Mouse (Mus musculus) embryonic facial prominence, embryonic 12.5 days (tissue): ENCODE data around the gene Gm3448. TPM values are rescaled to one million over a fixed set of nuclear protein-coding genes. Genes with fewer than 3 reads are reported as not detected.
"Not testable (repeated sequence)": the region's sequence is repeated elsewhere in the genome, so short reads cannot be mapped to it uniquely, and the experiment has no call there.

Source experiments
- ATAC-seq: fragments of 200-750 bp; cut with Nextera tagmentation; 2 replicates; pipeline ENCODE4 v1.8.0; 2017; ENCODE audit not compliant: insufficient number of reproducible peaks, insufficient read depth, low FRiP score, low TSS enrichment
- H3K27ac ChIP-seq: fragments of 300-500 bp; sonication (generic); 2 replicates; pipeline ENCODE4 v1.5.1; 2016; ENCODE audit warnings: mild to moderate bottlenecking
- H3K27me3 ChIP-seq: fragments of 300-500 bp; sonication (generic); 2 replicates; pipeline ENCODE4 v1.6.1; 2016; ENCODE audit warnings: mild to moderate bottlenecking, moderate library complexity
- H3K36me3 ChIP-seq: fragments of 300-500 bp; sonication (generic); 2 replicates; pipeline ENCODE4 v1.6.1; 2016; ENCODE audit warnings: mild to moderate bottlenecking
- H3K4me1 ChIP-seq: fragments of 300-500 bp; sonication (generic); 2 replicates; pipeline ENCODE4 v1.6.1; 2016
- H3K4me2 ChIP-seq: fragments of 300-500 bp; sonication (generic); replicated peaks from 2 replicates; pipeline ENCODE4 v1.6.1; 2016; ENCODE audit warnings: mild to moderate bottlenecking, moderate library complexity
- H3K4me3 ChIP-seq: fragments of 300-500 bp; sonication (generic); 2 replicates; pipeline ENCODE4 v1.5.1; 2016; ENCODE audit warnings: mild to moderate bottlenecking
- H3K9ac ChIP-seq: fragments of 300-500 bp; sonication (generic); 2 replicates; pipeline ENCODE4 v1.6.1; 2016; ENCODE audit warnings: mild to moderate bottlenecking, moderate library complexity
- H3K9me3 ChIP-seq: fragments of 300-500 bp; sonication (generic); 2 replicates; pipeline ENCODE4 v1.6.1; 2016; ENCODE audit warnings: mild to moderate bottlenecking, moderate library complexity
- WGBS: fragments of 180-500 bp; shearing (Covaris S2); methylation state at CpG from one replicate; pipeline ENCODE4 v1.1.7; 2016; 5-methylcytosine and 5-hydroxymethylcytosine counted together
- polyA plus RNA-seq: library from polyadenylated mRNA; unstranded; fragments of >200 nt; fragmentation: Nextera tagmentation; extraction: Ambion mirVana; gene quantifications from 2 replicates; pipeline ENCODE4 v1.2.1, GENCODE M21; 2016

Gm3448 gene
- 4.4 and 4.8 TPM in 2 replicates for polyA plus RNA-seq

DNA sequence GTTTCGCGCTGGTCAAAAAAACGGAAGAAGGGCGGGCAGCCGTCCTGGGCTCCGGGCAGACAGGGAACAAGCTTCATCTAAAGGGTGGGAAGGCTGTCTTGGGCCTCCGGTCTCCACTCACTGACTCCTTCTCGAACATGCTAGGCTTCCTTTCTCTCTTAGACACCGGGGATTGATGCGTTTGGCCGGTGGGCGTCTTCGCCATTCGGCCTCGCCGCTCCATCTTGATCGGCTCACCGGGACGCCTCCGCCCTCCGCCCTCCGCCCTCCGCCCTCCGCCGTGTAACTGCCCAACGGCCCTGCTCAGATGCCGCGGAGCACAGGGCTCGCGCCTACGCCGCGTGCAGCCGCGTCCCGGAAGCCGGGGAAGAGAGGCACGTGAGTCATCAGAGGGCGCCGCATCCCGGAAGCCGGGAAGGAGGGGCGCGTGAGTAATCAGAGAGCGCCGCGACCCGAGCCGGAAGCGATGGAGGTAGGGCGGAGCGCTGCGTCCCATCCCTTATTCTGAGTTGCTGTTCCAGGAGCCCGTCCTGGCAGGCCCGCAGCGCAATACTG lies at the start of gene Gm3448, which contains the start of the genes Ermard and Tcte3:
TSS of gene Gm3448 (minus strand) at position 363 of the 555 bp plus-strand sequence.
TSS of gene Ermard (plus strand) at position 34 of the 555 bp plus-strand sequence.
TSS of gene Tcte3 (minus strand) at position 314 of the 555 bp plus-strand sequence.
- not testable (repeated sequence) for H3K27me3 ChIP-seq, H3K4me1 ChIP-seq, H3K27ac ChIP-seq, H3K36me3 ChIP-seq, H3K4me2 ChIP-seq, H3K9me3 ChIP-seq, H3K9ac ChIP-seq
- WGBS: 0% methylated on average over 11 of the region's 56 CpGs
- peak within 1 kb of the TSS; percentile 20; the same call in 1 of the 2 replicates for H3K4me3 ChIP-seq
- peak; percentile 97 for ATAC-seq

DNA sequence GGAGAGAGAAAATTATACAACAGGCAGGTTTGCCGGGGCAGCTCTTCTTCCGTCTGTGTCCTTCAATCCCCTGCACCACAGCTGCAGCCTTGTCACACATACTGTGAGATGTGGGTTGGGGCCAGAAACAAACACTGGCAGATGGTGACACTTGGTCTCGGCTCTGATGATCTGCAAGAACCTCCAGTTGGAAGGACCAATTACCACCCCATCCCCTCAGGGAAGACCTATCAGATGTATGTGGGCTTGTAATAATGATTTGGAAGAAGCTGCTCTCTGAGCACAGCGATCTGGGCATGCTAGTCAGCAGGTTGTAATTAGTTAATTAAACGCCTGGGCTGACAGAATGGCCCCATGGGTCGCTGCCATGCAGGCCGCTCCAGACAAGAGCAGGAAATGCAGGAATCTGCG lies 47.3 kb upstream of the Gm3448 start:
- WGBS: 7% methylated on average over 8 of the region's 8 CpGs
- no peaks in the 10 kb centered on the region for H3K9me3 ChIP-seq
- no peak for ATAC-seq
- H3K4me1 ChIP-seq: peaks cover 14% of the 10 kb centered on the region
- H3K36me3 ChIP-seq: no peaks in the 10 kb centered on the region
- H3K4me2 ChIP-seq: 0 out of 2 replicates have a peak overlapping the region, but pooled peaks have one; percentile 11
- H3K27ac ChIP-seq: no peak overlapping the region
- no peak overlapping the region for H3K9ac ChIP-seq
- H3K4me3 ChIP-seq: no peak overlapping the region
- no peaks in the 10 kb centered on the region for H3K27me3 ChIP-seq

DNA sequence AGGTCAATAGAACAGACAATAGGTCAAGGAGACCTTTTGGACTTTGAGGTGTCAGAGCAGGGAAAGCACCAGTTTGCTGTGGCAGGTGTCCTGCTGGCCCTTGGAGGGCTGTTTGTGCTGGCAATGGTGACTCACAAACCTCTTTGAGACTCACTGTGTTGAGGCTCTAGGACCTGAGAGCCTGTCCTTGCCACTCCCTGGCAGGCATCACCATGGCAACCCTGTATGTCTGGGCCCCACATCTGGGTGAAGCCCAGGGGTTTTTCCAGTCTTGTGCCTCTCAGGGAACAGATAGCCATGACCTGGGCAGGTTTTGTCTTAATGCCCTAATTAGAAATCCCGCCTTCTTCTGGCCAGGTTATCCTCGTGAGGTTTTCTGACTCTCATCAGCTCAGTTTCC lies 46.8 kb upstream of the Gm3448 start:
- WGBS: 17% methylated on average over 2 of the region's 2 CpGs
- Histone ChIP-seq H3K27ac (no peak overlapping the region), H3K27me3 (no peaks in the 10 kb centered on the region), H3K9me3 (no peaks in the 10 kb centered on the region), H3K4me2 (no peak overlapping the region), H3K9ac (no peak overlapping the region), H3K4me1 (peaks cover 14% of the 10 kb centered on the region), H3K4me3 (no peak overlapping the region), H3K36me3 (no peaks in the 10 kb centered on the region)
- no peak for ATAC-seq

DNA sequence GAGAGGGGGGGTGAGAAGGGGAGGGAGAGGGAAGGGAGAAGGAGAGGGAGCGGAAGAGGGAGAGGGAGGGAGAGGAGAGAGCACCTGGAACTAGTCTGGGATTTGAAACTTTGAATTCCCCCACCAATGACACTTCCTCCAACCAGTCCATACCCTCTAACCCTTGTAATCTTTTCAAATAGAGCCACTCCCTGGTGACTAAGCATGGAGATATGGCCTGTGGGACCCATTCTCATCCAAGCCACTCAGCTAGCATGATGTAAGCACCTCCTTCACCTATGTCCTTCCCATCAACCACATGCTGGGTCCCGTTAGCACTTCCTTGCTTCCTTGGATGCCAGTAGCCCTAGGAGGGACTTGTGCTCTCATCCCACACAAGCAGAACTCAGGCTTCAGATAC lies 43.7 kb upstream of the Gm3448 start:
- peaks cover 14% of the 10 kb centered on the region for H3K4me1 ChIP-seq
- no peaks in the 10 kb centered on the region for H3K9me3 ChIP-seq
- H3K27ac ChIP-seq: no peak overlapping the region
- no peak overlapping the region for H3K9ac ChIP-seq
- H3K4me2 ChIP-seq: no peak overlapping the region
- H3K4me3 ChIP-seq: no peak overlapping the region
- no peaks in the 10 kb centered on the region for H3K27me3 ChIP-seq
- 70% methylated on average over 2 of the region's 2 CpGs for WGBS
- ATAC-seq: no peak
- H3K36me3 ChIP-seq: no peaks in the 10 kb centered on the region

DNA sequence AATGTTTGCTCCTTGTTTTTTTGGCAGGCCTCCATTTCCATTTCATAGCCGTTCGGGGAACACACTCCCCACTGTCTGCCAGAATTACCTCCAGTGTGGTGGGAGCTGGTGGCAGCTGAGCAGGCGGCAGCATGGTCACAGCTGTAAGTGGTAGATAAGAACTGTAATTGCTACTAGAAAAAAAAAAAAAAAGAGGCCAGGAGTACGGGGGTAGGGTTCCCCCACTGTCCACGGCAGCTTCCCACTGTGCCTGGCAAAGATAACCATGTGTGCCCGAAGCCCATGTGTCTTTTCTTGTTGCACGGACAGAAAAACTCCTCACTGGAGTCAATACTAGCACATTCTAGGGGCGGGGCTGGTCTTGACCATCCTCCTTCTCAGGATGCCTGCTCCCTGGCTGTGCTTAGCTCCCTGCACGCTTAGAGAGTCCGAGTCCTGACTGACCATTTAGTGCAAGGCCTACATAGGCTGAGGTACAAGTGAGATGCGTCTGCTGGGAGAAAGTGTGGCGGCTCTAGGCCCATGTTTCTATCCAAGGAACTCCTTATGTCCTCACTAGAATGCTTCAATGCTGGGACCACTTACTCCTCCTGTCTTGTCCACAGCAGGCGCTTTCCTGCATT lies 43.0 kb upstream of the Gm3448 start:
- H3K27me3 ChIP-seq: no peaks in the 10 kb centered on the region
- H3K9ac ChIP-seq: no peak overlapping the region
- WGBS: 69% methylated on average over 13 of the region's 13 CpGs
- H3K9me3 ChIP-seq: no peaks in the 10 kb centered on the region
- H3K4me3 ChIP-seq: no peak overlapping the region
- H3K4me2 ChIP-seq: no peak overlapping the region
- peak overlapping the region; percentile 20; the same call in 1 of the 2 replicates for H3K27ac ChIP-seq
- no peaks in the 10 kb centered on the region for H3K36me3 ChIP-seq
- ATAC-seq: peak; percentile 37; the same call in 1 of the 2 replicates
- H3K4me1 ChIP-seq: peaks cover 13% of the 10 kb centered on the region

DNA sequence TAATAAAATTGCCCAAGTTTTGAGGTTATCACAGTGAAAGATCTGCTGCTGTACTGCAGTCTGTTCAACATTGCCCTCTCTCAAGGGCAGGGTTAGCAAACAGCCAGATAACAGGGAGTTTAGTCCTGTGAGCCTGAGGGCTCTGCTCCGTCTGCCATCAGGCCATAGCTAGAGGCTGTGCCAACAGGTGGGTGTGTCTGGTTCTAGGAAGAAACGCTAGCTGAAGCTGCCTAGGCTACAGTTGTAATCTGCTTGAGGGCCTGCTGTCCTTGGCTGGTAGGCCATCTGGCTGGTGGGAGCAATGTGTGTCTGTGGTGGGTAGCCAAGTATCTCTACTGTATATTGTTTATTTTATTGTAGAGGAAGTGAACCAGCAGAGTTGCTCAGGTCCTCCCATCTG lies 36.2 kb upstream of the Gm3448 start:
- no peak for ATAC-seq
- no peaks in the 10 kb centered on the region for H3K36me3 ChIP-seq
- no peak overlapping the region for H3K9ac ChIP-seq
- H3K4me3 ChIP-seq: no peak overlapping the region
- H3K4me2 ChIP-seq: no peak overlapping the region
- WGBS: 63% methylated on average over 2 of the region's 2 CpGs
- H3K4me1 ChIP-seq: no peaks in the 10 kb centered on the region
- H3K9me3 ChIP-seq: no peaks in the 10 kb centered on the region
- H3K27ac ChIP-seq: no peak overlapping the region
- no peaks in the 10 kb centered on the region for H3K27me3 ChIP-seq

DNA sequence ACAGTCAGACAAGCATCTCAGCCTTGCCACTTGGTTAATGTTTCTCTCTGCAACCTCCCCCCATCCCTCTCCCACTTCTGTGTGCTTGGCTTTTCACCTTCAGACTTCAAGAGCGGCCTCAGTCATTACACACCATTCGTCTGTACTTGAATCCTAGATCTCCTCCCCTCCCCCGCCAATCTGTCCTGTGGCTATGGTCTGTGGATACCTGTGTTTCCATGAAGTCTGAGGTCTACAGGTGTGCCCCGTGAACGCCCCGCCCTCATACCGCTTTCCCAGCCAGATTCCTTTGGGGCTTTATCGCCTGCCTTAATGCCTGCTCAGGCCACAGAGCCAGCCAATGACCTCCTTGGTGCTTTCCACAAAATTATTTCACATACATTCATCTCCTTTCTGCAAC lies 33.7 kb upstream of the Gm3448 start:
- no peak overlapping the region for H3K4me2 ChIP-seq
- no peaks in the 10 kb centered on the region for H3K27me3 ChIP-seq
- ATAC-seq: no peak
- no peaks in the 10 kb centered on the region for H3K4me1 ChIP-seq
- H3K4me3 ChIP-seq: no peak overlapping the region
- H3K9ac ChIP-seq: no peak overlapping the region
- H3K36me3 ChIP-seq: no peaks in the 10 kb centered on the region
- no peak overlapping the region for H3K27ac ChIP-seq
- H3K9me3 ChIP-seq: no peaks in the 10 kb centered on the region
- 72% methylated on average over 8 of the region's 8 CpGs for WGBS

DNA sequence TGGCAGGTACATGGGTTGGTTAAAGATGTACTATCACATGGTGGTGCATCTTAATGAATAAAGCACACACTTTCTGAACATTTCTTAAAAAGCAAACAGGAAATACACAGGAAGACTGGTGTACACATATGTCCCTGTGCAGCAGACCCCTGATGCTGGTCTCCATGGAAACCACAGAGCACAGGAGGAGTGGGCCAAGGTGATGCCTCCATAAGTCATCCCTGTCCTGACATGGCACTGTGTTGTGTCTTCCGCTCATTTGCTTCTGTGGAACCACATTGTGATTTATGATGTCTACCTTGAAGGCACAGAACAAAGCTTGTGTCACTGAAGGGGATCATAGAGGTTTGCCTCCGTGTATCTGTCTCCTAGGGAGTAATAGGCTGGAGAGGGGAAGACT lies 30.9 kb upstream of the Gm3448 start:
- Histone ChIP-seq H3K27ac (no peak overlapping the region), H3K4me3 (no peak overlapping the region), H3K4me2 (no peak overlapping the region), H3K27me3 (no peaks in the 10 kb centered on the region), H3K9ac (no peak overlapping the region), H3K9me3 (no peaks in the 10 kb centered on the region), H3K4me1 (no peaks in the 10 kb centered on the region), H3K36me3 (no peaks in the 10 kb centered on the region)
- ATAC-seq: no peak
- 87% methylated on average over 2 of the region's 2 CpGs for WGBS

DNA sequence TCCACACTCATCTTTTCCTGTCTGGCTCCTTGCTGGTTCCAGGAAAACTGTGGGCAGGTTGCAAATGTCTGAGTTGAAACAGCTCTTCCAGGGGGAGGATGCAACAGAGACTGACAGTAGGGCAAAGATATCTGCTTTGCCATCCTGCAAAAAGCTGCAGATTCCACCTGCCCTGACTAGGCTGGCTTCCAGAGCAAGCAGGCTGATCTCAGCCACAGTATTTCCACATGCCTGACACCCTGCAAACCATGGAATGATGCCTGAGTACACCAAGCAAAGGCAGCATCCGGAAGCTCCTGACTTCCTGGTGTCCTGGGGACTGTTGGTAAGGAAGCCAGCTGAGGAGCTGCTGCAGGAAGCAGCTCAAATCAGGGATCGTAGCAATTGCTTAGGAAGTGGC lies 27.8 kb upstream of the Gm3448 start:
- H3K4me2 ChIP-seq: no peak overlapping the region
- no peaks in the 10 kb centered on the region for H3K27me3 ChIP-seq
- H3K4me1 ChIP-seq: no peaks in the 10 kb centered on the region
- ATAC-seq: no peak
- H3K9me3 ChIP-seq: no peaks in the 10 kb centered on the region
- no peak overlapping the region for H3K9ac ChIP-seq
- 68% methylated on average over 2 of the region's 2 CpGs for WGBS
- no peaks in the 10 kb centered on the region for H3K36me3 ChIP-seq
- no peak overlapping the region for H3K4me3 ChIP-seq
- no peak overlapping the region for H3K27ac ChIP-seq

DNA sequence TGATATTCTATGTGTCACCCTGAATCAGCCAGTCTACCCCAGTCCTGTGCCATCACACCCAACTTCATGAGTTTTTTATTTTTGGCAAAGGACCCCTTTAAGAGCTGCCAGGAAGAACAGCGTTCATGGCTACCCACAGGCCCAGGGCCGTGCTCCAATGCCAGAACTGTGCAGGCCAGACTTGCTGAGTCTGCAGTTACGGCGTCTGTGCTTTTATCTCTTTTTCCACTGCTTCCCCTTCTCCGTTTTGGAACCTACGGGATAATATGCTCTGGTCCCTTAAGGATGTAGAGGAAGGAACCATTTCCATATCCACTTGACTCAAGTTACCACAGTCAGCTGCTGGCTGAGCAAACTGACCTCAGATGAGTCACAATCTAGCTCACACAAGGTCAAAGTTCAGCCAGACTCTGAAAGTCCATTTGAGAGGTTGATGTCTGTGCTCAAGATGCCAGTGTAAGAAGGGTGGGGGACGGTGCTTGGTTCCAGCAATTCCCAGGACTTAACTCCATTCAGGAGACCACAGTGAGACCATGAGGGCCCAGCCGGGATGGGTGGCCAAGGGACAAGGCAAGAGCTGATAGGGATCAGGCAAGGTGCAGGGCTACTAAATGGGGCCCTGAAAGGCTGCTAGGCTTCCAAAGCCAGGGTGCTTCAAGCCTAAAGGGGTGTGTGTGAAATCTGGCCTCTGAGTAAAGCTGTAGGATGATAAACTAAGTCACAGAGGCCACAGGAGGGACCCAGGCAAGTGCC lies 26.9 kb upstream of the Gm3448 start:
- Histone ChIP-seq H3K27ac (no peak overlapping the region), H3K4me3 (no peak overlapping the region), H3K4me1 (no peaks in the 10 kb centered on the region), H3K9me3 (no peaks in the 10 kb centered on the region), H3K27me3 (no peaks in the 10 kb centered on the region), H3K36me3 (0 out of 2 replicates have a peak, but pooled peaks cover 7% of the 10 kb centered on the region), H3K4me2 (no peak overlapping the region), H3K9ac (no peak overlapping the region)
- WGBS: 55% methylated on average over 8 of the region's 8 CpGs
- ATAC-seq: no peak

DNA sequence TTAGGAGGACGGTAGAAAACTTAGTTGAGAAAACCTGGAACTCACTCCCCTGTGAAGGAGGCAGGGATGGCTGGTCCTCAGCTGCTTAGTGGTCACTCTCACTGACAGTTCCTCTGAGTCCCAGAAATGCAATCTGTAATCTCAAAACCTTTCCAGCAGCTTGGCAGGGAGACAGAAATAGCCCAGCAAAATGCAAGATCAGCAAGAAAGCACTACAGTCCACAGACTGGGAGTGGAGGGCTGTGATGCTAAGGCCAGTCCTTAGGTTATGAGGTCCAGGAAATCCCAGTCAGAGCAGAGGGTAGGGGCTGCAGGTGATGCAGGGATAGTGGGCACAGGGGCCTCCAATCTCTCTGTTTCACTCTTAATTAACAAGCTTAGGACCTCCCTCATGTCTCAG lies 25.6 kb upstream of the Gm3448 start:
- Histone ChIP-seq H3K4me1 (no peaks in the 10 kb centered on the region), H3K4me2 (no peak overlapping the region), H3K4me3 (no peak overlapping the region), H3K27me3 (no peaks in the 10 kb centered on the region), H3K27ac (no peak overlapping the region), H3K9me3 (no peaks in the 10 kb centered on the region), H3K36me3 (peaks cover 10% of the 10 kb centered on the region; the same call in 1 of the 2 replicates), H3K9ac (no peak overlapping the region)
- ATAC-seq: no peak
- WGBS: 75% methylated on average over 1 of the region's 1 CpGs

DNA sequence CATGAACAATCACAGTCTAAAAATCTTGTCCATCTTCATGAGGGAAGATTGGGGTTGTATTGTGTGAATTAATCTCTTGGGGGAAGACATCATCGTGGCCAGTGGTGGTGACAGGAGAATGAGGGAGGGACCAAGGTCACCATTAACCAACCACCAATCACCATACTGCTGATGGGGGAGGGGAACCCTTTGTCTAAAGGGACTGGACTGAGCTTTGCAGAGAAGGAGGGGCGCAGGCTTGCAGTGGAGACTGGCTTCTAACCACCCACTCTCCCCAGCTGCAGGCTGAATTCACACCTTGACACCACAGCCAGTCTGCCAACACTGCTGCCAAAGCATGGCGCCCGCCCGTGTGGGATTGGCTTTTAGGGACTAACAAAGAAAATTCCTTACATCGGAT lies 24.7 kb upstream of the Gm3448 start:
- no peak for ATAC-seq
- no peaks in the 10 kb centered on the region for H3K4me1 ChIP-seq
- no peak overlapping the region for H3K4me3 ChIP-seq
- H3K9ac ChIP-seq: no peak overlapping the region
- no peaks in the 10 kb centered on the region for H3K27me3 ChIP-seq
- H3K27ac ChIP-seq: no peak overlapping the region
- no peaks in the 10 kb centered on the region for H3K9me3 ChIP-seq
- no peak overlapping the region for H3K4me2 ChIP-seq
- H3K36me3 ChIP-seq: peaks cover 10% of the 10 kb centered on the region; the same call in 1 of the 2 replicates
- 58% methylated on average over 6 of the region's 6 CpGs for WGBS
